Mouse (Mus musculus) fat pad, adult 2 months (tissue): Measurements from ENCODE around the gene Bricd5.

Experiments used
- DNase-seq: peaks from one replicate; pipeline ENCODE4 v3.0.0-alpha.2; 2011; ENCODE audit warnings: low read depth, low spot score; ENCODE audit errors: extremely low read depth

Bricd5 gene

DNA sequence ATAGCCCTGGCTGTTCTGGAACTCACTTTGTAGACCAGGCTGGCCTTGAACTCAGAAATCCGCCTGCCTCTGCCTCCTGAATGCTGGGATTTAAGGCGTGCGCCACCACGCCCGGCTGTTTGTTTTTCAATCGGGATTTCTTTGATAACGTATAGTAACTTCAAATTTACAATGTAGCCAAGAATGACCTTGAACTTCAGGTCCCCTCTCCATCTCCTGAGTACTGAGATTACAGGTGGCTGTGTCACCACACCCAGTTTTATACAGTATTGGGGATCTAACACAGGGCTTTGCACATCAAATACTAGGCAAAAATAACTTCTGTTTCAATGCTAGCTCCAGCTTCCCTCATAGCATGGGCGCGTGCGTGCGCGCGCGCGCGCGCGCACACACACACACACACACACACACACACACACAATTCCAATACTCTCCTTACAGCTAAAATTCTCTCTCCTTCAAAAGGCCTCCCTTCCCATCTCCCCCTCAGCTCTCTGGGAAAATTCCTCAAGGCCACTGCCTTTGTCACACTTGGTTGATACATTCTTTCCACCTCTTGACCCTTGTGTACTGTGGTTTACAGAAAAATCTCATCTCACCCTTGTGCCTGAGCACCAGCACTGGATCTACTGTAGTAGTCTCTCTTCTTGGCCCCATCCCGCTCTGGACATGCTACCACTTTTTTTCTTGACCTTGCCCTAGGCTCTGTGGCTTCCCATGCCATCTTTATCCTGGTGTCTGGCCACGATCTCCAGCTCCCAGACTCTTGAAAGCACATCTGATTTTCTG is 7.5 kb downstream of the Bricd5 start:
- no peak for DNase-seq

DNA sequence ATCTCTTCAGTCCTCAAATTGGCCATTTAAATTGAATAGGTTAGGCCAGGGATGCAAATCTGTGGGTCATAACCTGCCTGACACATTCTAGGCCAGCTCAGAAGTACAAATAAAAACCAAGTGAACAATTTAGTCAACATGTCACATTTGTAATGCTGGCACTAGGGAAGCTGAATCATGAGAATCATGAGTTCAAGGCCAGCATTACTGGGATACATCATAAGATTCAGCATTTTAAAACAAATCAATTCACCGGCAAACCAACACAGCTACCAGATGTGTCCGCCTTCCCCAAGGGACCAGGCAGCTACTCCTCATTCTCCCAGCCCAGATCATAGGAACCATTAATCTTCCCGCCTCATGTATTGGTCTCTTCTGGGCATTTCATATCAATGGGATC is 9.8 kb downstream of the Bricd5 start:
- DNase-seq: no peak

DNA sequence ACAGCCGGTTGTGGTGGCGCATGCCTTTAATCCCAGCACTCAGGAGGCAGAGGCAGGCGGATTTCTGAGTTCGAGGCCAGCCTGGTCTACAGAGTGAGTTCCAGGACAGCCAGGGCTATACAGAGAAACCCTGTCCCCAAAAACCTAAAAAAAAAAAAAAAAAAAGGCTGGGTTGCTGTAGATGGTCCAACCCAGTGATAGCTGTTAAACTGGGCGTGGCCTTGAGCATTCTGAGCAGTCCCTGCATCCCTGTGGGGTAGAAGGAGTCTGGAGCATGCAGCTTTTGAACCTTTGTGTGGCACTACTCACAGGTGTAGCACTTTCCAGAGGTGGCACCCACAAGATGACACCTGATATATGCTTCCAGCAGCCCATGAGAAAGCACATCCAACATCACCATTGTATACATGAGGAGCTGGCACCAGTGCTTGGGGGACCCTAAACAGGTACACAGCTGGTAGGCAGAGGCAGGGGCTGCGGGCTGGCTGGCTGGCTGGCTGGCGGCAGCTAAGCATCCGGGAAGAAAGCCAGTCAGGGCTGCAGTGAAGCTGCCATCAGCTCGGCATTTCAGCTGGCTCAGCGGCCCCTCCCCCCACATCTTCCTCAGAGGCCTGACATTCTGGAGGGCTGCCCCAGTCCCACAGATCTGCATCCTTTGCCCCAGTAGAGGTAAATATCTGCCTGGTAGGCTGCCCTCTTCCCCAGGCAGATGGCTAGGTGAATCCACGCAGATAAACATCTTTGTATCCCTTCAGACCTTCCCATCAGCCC is 11.6 kb downstream of the Bricd5 start:
- DNase-seq: no peak

DNA sequence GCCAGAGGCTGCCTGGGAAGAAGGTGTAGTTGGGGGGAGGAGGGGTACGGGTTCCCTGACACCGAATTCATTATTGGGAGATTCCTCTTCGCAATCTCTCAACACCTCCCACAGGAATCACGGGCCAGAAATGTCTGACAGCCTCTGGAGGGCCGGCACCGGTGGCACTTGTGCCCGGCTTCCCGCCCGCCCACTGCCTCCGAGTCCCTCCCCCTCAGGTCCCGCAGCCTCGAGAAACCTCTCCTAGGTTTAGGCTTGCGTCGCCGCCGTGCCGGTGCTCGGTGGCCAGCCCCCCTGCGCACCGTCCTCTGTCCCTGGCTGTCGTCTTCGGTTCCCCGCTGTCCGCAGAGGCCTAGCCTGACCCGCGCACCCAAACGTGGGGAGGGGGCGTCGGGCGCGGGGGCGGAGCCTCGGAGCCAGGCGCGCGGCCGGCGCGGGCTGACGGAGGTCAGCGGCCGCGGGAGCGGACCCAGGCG is 14.5 kb downstream of the Bricd5 start, which contains the start of gene Caskin1:
TSS of gene Caskin1 (plus strand) at position 416 of the 476 bp plus-strand sequence.
- DNase-seq: no peak

DNA sequence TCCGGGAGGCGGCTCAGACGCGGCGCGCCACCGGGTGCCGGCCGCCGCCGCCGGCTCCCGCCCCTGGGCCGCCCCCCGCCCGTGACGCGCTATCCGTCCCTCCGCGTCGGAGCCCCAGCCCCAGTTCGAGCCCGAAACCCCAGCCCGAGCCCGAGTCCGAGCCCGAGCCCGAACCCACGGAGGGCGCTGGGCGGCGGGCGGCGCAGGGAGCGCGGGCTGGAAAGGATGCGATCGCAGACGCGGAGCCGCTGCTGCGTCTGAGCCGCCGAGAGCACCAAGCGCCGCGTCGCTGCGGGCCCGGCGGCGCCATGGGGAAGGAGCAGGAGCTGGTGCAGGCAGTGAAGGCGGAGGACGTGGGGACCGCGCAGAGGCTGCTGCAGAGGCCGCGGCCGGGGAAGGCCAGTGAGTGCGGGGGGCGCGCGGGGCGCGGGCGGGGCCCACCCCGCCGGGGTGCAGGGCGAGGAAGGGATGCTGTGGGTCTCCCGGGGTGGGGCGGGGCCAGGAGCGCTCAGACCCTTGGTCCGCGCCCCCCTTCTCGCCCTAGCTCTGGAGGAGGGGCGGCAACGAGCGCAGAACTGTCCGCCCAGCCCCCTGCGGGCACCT is 15.1 kb downstream of the Bricd5 start:
- DNase-seq: no peak

DNA sequence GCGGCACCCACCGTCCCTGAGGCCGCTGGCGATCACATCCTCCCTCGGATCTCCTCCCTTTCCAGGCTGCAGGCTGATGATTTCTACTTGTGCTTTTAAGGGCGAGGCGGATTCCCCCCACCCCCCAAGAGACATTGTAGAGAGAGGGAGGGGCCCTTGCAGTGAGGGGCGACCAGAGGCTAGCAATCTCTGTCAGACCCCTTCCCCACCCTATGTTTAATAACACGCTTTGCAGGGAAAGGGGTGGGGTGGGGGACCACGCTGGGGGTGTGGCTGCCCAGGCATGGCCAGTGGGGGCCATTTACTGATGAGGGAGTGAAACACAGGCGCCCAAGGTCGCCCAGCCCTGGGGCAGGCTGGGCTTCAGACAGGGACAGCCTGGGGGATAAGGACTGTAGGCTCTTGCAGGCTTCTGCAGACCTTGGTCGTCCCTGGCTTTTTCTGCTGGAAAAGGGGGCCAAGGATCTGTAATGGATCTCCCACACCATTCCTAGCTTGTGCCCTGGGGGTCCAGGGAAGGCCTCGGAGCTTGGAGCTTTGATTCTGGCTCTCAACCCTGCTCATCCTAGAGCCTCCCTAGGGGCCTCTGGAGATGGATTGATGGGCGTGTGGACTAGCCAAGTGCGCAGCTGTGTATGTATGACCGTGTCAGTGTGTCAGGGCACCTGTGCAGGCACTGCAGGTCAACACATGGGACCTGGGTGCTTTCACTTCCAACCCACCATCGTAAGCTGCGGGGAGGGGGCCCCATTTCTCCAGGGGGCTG is 15.8 kb downstream of the Bricd5 start:
- no peak for DNase-seq

DNA sequence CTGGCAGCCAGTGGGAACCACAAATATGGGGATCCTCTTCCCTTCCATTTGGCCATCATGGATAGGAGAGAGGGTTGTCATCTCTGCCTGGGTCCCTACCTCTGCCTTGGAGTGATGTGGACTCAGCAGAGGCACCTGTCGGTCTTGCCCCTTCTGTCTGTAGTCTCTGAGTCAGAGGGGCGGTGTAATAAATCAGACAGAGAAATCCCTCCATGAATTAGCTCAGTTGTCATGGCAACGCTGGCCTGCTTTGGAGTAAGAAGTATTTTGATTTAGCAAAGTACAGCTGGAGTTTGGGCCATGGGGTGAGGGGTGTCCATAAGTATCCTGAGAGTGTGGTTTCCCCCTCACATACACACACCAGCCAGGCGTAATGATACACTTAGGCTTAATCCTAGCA is 16.7 kb downstream of the Bricd5 start:
- no peak for DNase-seq

DNA sequence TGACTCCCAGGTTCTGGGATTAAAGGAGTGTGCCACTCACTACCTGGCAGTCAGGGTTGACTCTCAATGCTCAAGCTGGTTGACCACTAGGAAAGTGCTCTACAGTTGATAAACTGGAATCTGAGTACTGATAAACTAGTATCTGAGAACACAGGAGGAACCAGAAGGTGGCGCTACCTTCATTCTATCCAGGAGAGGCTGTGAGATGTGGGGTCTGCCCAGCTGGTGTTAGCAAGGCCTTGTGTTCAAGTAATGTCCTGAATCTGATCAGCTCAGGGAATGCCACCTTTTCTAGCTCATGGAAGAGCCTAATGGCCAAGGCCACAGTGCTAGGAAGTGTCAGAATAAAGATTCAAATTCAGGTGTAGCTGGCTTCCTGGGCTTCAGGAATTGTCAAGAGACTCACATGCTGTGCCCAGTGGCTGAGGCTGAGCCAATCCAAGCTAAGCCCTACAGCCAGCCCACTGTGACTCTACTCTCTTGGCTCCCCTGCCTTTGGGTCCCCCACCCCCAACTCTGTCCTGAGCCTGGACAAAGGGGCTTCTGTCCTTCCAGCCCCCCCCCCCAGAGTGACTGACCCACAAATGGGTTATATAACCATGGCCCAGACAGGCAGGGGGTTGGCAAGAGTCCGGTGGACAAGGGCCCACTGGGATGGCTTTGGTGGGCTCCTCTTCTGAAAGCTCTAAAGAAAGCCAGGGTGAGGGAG is 21.1 kb downstream of the Bricd5 start:
- no peak for DNase-seq

DNA sequence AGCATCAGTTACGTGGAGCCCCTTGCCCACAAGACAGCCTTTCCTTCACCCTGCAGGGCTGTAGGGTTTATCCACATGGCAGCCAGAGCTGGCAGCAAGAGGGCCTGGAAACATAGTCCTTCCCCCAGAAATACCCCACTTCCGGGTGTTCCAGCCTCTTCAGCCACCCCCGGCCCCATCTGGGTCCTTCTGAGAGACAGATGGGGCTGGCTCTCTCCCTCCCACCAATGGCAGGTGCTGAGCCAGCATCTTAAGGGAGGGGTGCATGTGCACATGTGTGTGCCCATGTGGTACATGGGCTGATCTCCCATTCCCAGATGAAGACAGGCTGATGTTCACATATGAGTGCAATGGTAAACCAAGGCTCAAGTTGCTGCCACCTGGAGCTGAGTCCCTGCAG is 21.8 kb downstream of the Bricd5 start:
- no peak for DNase-seq

DNA sequence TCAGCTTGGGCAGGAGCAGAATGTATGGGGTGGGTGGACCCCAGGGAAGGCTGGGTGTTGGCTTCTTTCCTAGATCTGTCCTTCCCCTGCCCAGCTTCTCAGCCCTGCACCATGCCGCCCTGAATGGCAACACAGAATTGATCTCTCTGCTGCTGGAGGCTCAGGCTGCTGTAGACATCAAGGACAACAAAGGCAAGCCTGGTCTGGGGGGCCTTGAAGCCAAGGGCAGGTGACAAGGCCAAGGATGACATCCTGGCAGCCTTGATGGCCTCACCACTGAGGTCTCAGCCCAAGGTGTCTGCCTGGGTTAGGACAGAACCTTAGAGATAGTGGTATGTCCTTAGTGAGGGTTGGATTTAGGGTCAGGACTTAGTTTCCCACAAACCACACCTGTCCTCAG is 22.3 kb downstream of the Bricd5 start:
- no peak for DNase-seq

DNA sequence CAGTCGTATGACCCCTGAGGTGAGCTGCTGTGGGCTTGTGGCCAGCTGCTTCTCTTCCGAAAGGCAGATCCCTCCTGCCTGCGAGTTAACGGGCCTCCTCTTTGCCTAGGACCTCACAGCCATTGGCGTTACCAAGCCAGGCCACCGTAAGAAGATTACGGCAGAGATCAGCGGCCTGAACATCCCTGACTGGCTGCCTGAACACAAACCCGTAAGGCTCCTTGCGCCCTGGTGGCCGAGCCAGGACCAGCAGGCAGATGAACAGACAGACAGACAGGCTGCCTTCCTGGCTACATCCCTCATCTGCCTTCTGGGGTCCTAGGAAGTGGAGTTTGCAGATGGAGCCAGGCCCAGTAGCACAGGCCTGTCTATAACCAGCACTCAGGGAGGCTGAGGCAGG is 28.5 kb downstream of the Bricd5 start:
- DNase-seq: no peak

DNA sequence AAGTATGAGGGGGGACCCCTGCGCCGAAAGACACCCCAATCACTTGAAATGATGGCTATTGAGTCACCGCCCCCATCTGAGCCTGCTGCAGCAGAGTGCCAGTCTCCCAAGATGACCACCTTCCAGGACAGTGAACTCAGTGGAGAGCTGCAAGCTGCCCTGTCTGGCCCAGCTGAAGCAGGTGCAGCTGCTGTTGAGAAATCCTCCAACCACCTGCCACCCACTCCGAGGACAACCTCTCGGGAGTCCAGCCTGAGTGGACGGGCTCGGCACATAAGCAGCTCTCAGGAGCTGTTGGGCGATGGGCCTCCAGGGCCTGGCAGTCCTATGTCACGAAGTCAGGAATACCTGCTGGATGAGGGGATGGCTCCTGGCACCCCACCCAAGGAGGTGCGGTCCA is 30.4 kb downstream of the Bricd5 start:
- DNase-seq: no peak

DNA sequence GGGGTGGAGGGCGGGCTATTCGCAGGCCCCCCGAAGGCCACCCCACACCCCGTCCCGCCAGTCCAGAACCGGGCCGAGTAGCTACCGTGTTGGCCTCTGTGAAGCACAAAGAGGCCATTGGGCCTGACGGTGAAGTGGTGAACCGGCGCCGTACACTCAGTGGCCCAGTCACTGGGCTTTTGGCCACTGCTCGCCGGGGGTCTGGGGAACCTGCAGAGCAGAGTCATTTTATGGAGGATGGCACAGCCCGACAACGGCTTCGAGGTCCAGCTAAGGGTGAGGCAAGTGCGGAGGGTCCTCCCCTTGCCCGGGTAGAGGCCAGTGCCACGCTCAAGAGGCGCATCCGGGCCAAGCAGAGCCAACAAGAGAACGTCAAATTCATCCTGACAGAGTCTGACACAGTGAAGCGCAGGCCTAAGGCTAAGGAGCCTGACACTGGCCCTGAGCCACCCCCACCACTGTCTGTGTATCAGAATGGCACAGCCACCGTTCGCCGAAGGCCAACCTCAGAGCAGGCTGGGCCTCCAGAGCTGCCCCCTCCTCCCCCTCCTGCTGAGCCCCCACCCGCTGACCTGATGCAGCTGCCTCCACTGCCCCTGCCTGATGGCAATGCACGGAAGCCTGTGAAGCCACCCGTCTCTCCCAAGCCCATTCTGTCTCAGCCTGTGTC is 31.7 kb downstream of the Bricd5 start:
- no peak for DNase-seq

DNA sequence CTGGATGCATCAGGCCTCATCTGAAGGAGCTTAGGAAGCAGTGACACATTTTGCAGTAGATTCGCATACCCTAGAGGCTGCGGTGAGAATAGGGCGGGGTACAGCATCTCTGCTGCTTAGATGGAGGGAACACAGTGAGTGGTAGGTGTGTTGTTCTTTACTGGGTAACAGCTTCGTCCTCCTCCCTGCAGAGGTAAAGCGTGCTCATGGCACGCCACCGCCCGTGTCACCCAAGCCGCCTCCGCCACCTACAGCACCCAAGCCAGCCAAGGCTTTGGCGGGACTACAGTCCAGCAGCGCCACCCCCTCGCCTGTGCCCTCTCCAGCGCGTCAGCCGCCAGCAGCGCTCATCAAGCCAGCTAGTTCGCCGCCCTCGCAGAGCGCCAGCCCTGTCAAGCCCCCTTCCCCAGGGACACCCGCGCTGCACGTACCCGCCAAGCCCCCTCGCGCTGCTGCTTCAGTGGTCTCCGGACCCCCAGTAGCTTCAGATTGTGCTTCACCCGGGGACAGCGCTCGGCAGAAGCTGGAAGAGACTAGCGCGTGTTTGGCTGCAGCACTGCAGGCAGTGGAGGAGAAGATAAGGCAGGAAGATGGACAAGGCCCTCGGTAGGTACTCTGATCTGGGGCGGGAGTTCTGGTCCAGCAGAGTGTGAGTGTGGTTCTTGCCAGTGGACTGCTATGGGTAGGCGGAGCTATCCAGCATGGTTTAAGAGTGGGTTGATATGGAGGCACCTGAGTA is 32.8 kb downstream of the Bricd5 start:
- no peak for DNase-seq

DNA sequence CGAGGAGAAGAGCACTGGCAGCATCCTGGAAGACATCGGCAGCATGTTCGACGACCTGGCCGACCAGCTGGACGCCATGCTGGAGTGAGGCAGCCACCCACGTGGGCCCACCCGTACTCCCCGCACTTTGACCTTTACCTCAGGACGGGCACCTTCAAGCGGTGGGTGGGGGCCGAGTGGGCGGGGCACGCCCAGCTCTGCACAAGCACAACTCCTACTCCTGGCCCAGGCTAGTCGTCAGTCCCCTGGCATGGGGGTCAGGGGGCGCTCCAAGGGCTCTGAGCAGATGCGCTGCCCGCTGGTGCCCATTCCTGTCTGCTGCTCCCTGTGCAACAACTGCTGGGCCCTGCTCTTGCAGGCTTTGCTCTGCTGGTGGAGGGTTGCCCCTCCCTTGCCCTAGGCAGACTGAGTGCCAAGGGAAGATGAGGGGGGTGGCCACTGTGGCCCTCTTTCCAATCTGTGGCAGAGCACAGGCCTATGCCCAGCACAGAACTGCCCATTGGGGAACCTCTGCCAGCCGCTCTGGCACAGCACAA is 33.5 kb downstream of the Bricd5 start:
- no peak for DNase-seq

DNA sequence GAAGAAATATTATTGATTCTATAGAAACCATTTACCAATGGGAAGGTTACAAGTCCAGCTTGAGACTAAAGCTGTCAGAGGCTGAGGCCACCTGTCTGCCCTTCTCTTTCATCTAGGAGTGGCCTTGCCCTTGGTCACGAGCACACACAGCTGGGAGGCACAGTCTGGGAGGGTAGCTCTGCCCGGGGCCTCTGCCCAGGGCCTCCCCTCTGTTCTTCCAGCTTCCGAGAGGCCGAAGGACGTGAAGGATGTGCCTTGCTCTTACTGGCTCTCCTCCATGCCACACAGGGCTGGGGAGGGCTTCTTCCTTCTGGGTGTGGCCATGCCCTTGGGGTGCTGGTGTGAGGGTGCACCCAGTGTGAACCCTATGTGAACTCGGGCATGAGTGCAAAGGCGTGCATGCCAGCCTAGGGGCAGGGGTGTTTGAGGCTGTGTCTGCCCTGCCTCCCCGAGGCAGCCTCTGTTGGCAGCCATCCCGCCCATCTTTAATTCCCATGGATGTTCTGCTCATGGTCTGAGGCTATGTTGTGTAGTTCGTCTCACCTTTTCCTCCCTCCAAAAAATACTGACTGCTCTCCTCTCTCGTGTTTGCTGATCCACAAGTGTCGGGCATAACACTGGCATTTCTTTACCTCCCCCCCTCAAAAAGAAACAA is 34.2 kb downstream of the Bricd5 start:
- DNase-seq: no peak

DNA sequence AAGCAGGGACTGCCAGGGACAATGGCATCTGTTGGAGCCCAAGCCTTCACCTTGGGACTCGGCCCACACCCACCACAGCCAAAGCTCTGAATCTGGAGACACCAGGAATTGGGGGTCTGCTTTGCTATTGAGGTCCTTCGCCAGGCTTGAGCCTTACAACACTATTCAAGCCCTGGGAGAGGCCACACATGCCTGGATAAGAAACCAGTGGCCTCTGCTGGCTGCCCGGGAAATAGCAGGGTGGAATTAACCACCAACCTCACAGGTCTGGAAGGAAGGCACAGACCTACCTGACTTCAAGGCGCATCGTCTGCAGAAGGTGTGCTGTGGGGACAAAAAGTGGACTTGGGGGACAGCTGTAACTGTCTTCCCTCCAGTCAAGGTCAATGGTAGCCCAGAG is 39.9 kb downstream of the Bricd5 start:
- no peak for DNase-seq
